Mouse (Mus musculus): ENCODE results near the gene H13. TPM values are rescaled to one million over a fixed set of nuclear protein-coding genes. Genes with fewer than 3 reads are reported as not detected.

The H13 gene
- polyA plus RNA-seq (2014; fragmentation: Illumina TruSeq; extraction: RNeasy Lipid Tissue Mini Kit (QIAGEN cat#74804); ENCODE audit: low read depth, low replicate concordance) = 115 TPM

DNA sequence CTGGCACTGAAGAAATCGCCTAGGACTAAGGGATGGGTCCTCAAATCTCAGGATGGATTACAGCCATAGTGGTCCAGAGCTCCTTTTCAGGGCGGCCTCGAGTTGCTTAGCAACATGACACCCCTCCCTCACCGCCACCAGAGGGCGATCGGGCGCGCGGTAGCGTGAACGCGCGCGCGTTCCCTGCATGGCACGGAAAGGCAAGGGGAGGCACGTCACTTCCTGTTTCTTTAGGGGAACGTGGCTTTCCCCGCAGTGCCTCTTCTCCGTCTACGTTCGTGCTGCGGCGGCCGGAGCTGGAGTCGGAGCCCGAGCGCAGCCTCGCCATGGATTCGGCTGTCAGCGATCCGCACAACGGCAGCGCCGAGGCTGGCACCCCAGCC lies at the start of gene H13:
TSS of gene H13 (plus strand) at position 206 of the 383 bp plus-strand sequence.

DNA sequence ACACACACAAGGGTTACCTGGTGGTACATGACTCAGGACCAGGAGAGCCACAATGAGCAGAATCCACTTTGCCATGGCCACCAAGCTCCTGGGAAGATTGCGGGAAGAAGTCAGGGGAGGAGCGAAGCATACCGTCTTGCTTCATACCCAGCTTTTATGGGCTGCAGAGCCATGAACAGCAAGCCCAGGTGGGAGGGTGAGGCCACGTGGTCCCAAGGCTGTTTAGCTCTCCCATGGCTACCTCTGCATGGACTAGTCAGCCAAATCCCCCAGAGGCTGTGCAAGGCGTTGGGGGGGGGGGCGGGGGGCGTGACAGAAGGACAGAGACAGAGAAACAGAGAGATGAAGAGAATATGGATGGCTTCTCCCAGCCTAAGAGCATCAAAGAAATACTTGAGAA lies 46.3 kb upstream of the H13 start, which contains the start of gene Defb25:
TSS of gene Defb25 (minus strand) at position 101 of the 400 bp plus-strand sequence.

DNA sequence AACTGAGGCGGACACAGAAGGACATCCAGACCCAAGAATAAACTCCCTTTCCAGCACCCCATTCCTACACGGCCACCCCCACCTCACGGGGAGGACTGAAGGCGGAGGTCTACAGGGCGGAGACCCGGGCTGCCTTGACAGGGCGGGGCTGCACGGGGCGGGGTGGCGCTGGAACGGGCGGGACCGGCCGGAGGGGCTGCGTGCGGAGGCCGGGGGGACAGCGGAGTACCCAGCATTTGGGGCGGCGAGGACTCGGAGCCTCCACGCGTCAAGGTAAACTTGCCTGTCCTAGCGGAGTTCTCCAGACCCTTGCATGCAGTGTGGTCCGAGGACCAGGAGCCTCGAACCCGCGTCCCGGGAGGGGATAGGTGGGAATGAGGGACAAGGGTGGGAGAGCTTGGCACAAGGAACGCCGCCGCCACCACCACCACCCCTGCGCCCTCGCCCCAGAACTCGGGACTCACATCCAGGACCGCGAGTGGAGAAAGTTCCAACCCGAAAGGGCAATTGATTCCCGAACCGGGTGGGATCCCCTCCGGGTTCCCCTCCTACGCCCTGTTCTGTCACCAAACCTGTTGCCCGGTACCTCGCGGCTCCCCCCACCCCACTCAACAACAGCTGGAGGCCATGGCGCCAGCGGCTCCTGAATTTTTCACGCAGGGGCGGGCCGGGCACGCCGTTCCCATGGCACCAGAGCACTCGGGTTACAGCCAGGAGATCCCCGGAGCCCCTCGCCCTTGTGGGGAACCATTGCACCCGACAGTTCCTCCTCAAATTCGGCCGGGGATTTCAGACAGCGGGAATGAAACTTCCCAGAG lies 42.3 kb upstream of the H13 start, which contains the start of gene Rem1:
TSS of gene Rem1 (plus strand) at position 178 of the 818 bp plus-strand sequence.

DNA sequence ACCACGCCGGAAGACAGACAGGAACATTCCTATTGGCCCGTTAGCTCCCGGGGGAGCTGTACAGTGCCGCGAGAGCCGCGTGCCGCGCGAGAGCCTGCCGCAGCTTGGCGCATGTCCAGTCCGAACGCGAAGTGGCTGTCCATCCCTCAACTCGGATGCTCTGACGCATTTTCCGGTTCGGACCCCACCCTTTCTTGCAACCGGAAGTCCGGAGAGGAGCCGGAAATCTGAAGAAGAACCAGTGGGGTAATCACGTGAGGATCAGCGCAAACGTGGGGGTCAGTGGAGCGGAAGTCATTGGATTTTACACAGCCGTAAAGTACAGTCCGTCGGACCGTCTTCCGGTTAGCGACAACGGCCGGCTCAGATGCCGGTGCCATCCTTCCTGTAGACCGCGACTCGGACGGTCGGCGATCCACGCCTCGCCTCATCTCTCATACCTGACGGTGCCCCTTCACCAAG lies 17.6 kb downstream of the H13 start, which contains the start of gene Mcts2:
TSS of gene Mcts2 (plus strand) at position 230 of the 462 bp plus-strand sequence.

DNA sequence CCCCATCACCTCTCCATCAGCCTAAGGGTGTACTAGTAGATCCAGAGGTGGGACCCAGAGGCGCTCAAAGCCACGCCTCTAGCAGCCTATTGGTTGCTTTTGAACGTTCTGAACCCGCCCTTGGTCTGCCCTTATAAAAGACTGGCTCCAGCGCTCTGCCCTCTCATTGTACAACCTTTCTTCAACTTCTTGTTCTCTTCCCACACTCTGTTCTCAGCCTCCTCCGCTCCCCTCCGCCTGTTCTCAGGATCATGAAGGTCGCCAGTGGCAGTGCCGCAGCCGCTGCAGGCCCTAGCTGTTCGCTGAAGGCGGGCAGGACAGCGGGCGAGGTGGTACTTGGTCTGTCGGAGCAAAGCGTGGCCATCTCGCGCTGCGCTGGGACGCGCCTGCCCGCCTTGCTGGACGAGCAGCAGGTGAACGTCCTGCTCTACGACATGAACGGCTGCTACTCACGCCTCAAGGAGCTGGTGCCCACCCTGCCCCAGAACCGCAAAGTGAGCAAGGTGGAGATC lies 66.9 kb downstream of the H13 start, which contains the start of gene Id1:
TSS of gene Id1 (plus strand) at position 162 of the 512 bp plus-strand sequence.

DNA sequence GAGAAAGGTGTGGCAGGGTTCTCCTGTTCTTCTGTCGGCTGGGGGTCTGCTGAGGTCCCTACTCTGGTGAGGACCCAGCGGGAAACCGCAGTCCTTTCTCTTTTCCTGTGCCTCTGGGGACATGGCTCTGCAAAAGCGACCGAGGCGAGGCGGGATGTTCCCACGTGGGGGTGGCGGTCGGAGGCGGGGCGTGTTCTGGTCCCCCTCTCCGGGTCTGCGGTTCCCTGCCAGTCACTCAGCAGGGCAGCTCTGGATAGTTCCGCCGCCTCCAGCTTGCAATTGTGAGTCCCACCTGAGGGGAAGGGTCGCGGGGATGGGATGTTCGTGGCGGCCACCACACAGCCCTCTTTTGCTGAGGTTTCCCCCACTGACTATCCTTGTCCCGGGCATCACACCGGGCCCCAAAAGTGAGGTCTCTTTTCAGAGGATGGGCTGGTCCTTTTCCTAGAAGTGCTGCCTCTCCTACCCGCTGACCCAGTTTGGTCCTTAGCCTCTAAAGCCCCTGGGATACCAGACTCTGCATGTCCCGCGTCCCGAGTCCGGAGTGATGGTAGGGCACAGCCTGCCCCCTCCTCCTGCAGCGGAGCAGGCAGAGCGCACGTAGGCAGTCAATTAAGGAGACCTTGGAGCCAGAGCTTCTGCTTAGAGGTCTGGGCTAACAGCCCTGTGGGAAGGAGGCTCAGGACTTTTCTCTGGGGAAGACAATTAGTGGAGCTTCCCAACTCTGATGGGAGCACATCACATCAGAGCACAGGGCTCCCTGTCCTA lies 84.9 kb downstream of the H13 start, which contains the start of gene Cox4i2:
TSS of gene Cox4i2 (plus strand) at position 230 of the 768 bp plus-strand sequence.

Other genes starting within 250 kb of the H13 start
- gene Defb23, start 204.8 kb upstream of the H13 start, polyA plus RNA-seq (2014; fragmentation: Illumina TruSeq; extraction: RNeasy Lipid Tissue Mini Kit (QIAGEN cat#74804); ENCODE audit: low read depth, low replicate concordance) = 773 TPM
- 5,596 TPM for gene Defb20, start 192.4 kb upstream of the H13 start, polyA plus RNA-seq (2014; fragmentation: Illumina TruSeq; extraction: RNeasy Lipid Tissue Mini Kit (QIAGEN cat#74804); ENCODE audit: low read depth, low replicate concordance)
- gene Defb22, start 179.3 kb upstream of the H13 start, polyA plus RNA-seq (2014; fragmentation: Illumina TruSeq; extraction: RNeasy Lipid Tissue Mini Kit (QIAGEN cat#74804); ENCODE audit: low read depth, low replicate concordance) = 725 TPM
- 117 TPM for gene Defb26, start 157.8 kb upstream of the H13 start, polyA plus RNA-seq (2014; fragmentation: Illumina TruSeq; extraction: RNeasy Lipid Tissue Mini Kit (QIAGEN cat#74804); ENCODE audit: low read depth, low replicate concordance)
- 1,277 TPM for gene Defb28, start 151.2 kb upstream of the H13 start, polyA plus RNA-seq (2014; fragmentation: Illumina TruSeq; extraction: RNeasy Lipid Tissue Mini Kit (QIAGEN cat#74804); ENCODE audit: low read depth, low replicate concordance)
- 321 TPM for gene Defb29, start 129.4 kb upstream of the H13 start, polyA plus RNA-seq (2014; fragmentation: Illumina TruSeq; extraction: RNeasy Lipid Tissue Mini Kit (QIAGEN cat#74804); ENCODE audit: low read depth, low replicate concordance)
- gene Gm17416, start 100.1 kb upstream of the H13 start, polyA plus RNA-seq (2014; fragmentation: Illumina TruSeq; extraction: RNeasy Lipid Tissue Mini Kit (QIAGEN cat#74804); ENCODE audit: low read depth, low replicate concordance) = 2,150 TPM
- gene Defb21, start 96.7 kb upstream of the H13 start, polyA plus RNA-seq (2014; fragmentation: Illumina TruSeq; extraction: RNeasy Lipid Tissue Mini Kit (QIAGEN cat#74804); ENCODE audit: low read depth, low replicate concordance) = 719 TPM
- 22.8 TPM for gene Defb19, start 89.1 kb upstream of the H13 start, polyA plus RNA-seq (2014; fragmentation: Illumina TruSeq; extraction: RNeasy Lipid Tissue Mini Kit (QIAGEN cat#74804); ENCODE audit: low read depth, low replicate concordance)
- 531 TPM for gene Defb45, start 70.1 kb upstream of the H13 start, polyA plus RNA-seq (2014; fragmentation: Illumina TruSeq; extraction: RNeasy Lipid Tissue Mini Kit (QIAGEN cat#74804); ENCODE audit: low read depth, low replicate concordance)
- gene Defb36, start 65.1 kb upstream of the H13 start, polyA plus RNA-seq (2014; fragmentation: Illumina TruSeq; extraction: RNeasy Lipid Tissue Mini Kit (QIAGEN cat#74804); ENCODE audit: low read depth, low replicate concordance) = 6.9 TPM
- gene Defb25, start 46.4 kb upstream of the H13 start, polyA plus RNA-seq (2014; fragmentation: Illumina TruSeq; extraction: RNeasy Lipid Tissue Mini Kit (QIAGEN cat#74804); ENCODE audit: low read depth, low replicate concordance) = 4,016 TPM
- 42.9 TPM for gene Rem1, start 42.5 kb upstream of the H13 start, polyA plus RNA-seq (2014; fragmentation: Illumina TruSeq; extraction: RNeasy Lipid Tissue Mini Kit (QIAGEN cat#74804); ENCODE audit: low read depth, low replicate concordance)
- gene Mcts2, start 17.6 kb downstream of the H13 start, polyA plus RNA-seq (2014; fragmentation: Illumina TruSeq; extraction: RNeasy Lipid Tissue Mini Kit (QIAGEN cat#74804); ENCODE audit: low read depth, low replicate concordance) = 14.8 TPM
- 38.8 TPM for gene Id1, start 66.8 kb downstream of the H13 start, polyA plus RNA-seq (2014; fragmentation: Illumina TruSeq; extraction: RNeasy Lipid Tissue Mini Kit (QIAGEN cat#74804); ENCODE audit: low read depth, low replicate concordance)
- gene Cox4i2, start 84.7 kb downstream of the H13 start, polyA plus RNA-seq (2014; fragmentation: Illumina TruSeq; extraction: RNeasy Lipid Tissue Mini Kit (QIAGEN cat#74804); ENCODE audit: low read depth, low replicate concordance) = 5.2 TPM
- gene Bcl2l1, start 162.3 kb downstream of the H13 start, polyA plus RNA-seq (2014; fragmentation: Illumina TruSeq; extraction: RNeasy Lipid Tissue Mini Kit (QIAGEN cat#74804); ENCODE audit: low read depth, low replicate concordance) = 42.0 TPM
- 1.9 TPM for gene Tpx2, start 178.5 kb downstream of the H13 start, polyA plus RNA-seq (2014; fragmentation: Illumina TruSeq; extraction: RNeasy Lipid Tissue Mini Kit (QIAGEN cat#74804); ENCODE audit: low read depth, low replicate concordance)
- gene Mylk2, start 241.9 kb downstream of the H13 start, polyA plus RNA-seq (2014; fragmentation: Illumina TruSeq; extraction: RNeasy Lipid Tissue Mini Kit (QIAGEN cat#74804); ENCODE audit: low read depth, low replicate concordance) = 1.1 TPM

Data from adipose tissue, adult 10 weeks (tissue).